Mouse (Mus musculus) ES-E14 (cell line): Measurements from ENCODE around the gene Vegfd. TPM values are rescaled to one million over a fixed set of nuclear protein-coding genes. Genes with fewer than 3 reads are reported as not detected.
A peak's percentile ranks its signal among the peaks of the same experiment; 100 is the strongest.

Source experiments
- DNase-seq: peaks from one replicate; pipeline ENCODE4 v3.0.0-alpha.2; 2013; ENCODE audit warnings: low read depth, low spot score
- H3K27ac ChIP-seq: 2 replicates; pipeline ENCODE4 v1.5.1; 2012; ENCODE audit warnings: low read depth, mild to moderate bottlenecking, low read length, moderate library complexity, mixed read lengths; ENCODE audit not compliant: poor library complexity, insufficient read depth, severe bottlenecking
- H3K36me3 ChIP-seq: 2 replicates; pipeline ENCODE4 v1.6.1; 2012; ENCODE audit warnings: mild to moderate bottlenecking, low read length, moderate library complexity, mixed read lengths; ENCODE audit not compliant: control insufficient read depth, poor library complexity, insufficient read depth, severe bottlenecking
- H3K4me1 ChIP-seq, 2 experiments: fragments of 150-350 bp in 1 of 2; sonication (generic) in 1 of 2; 2 replicates each; pipeline ENCODE4 v1.6.1; 2012; ENCODE audit warnings: low read length in 2 of 2, mild to moderate bottlenecking in 1 of 2, mixed read lengths in 1 of 2; ENCODE audit not compliant: control insufficient read depth in 2 of 2, insufficient read depth in 2 of 2, poor library complexity in 1 of 2
- H3K4me3 ChIP-seq, 2 experiments: fragments of 150-350 bp in 1 of 2; sonication (generic) in 1 of 2; 2 replicates each; pipeline ENCODE4 v1.5.1; 2012; ENCODE audit warnings: low read length in 2 of 2, low read depth in 1 of 2, mild to moderate bottlenecking in 1 of 2, mixed read lengths in 1 of 2; ENCODE audit not compliant: insufficient read depth in 1 of 2, poor library complexity in 1 of 2, severe bottlenecking in 1 of 2
- H3K9ac ChIP-seq: 2 replicates; pipeline ENCODE4 v1.6.1; 2012; ENCODE audit warnings: low read depth, mild to moderate bottlenecking, low read length, mixed read lengths; ENCODE audit not compliant: poor library complexity, insufficient read depth, severe bottlenecking
- H3K9me3 ChIP-seq: fragments of 150-350 bp; sonication (generic); 2 replicates; pipeline ENCODE4 v1.6.1; 2012; ENCODE audit warnings: low read depth, mild to moderate bottlenecking, low read length; ENCODE audit not compliant: control insufficient read depth, insufficient read depth
- CHD2 ChIP-seq: IDR thresholded peaks from 2 replicates; pipeline ENCODE4 v1.6.1; 2014; ENCODE audit warnings: mild to moderate bottlenecking, low read depth, low read length, inconsistent platforms
- HCFC1 ChIP-seq: IDR thresholded peaks from 2 replicates; pipeline ENCODE4 v1.6.1; 2012; ENCODE audit warnings: low read length, inconsistent platforms, borderline replicate concordance; ENCODE audit not compliant: insufficient read depth
- MAFK ChIP-seq: IDR thresholded peaks from 2 replicates; pipeline ENCODE4 v1.6.1; 2014; ENCODE audit warnings: mild to moderate bottlenecking, low read depth, low read length, inconsistent platforms; ENCODE audit not compliant: insufficient read depth
- ZC3H11A ChIP-seq: IDR thresholded peaks from 2 replicates; pipeline ENCODE4 v1.6.1; 2012; ENCODE audit warnings: low read depth, mild to moderate bottlenecking, inconsistent platforms, low read length, borderline replicate concordance
- ZNF384 ChIP-seq: IDR thresholded peaks from 2 replicates; pipeline ENCODE4 v1.6.1; 2012; ENCODE audit warnings: low read depth, low read length, inconsistent platforms
- in situ Hi-C, 2 experiments: fragments of 600-800 bp; cut with MboI; formaldehyde crosslinking; loops; one replicate each; pipeline ENCODE4 v1.15.1; 2025; ENCODE audit warnings: low sequenced_read_pairs in 2 of 2, inconsistent platforms in 1 of 2; ENCODE audit not compliant: unreplicated experiment in 2 of 2
- total RNA-seq: library from RNA; depleted of rRNA; stranded (reverse); fragments of 300-350 nt; gene quantifications from 2 replicates; pipeline ENCODE4 v1.2.3, GENCODE M21; 2012

Gene Vegfd
- total RNA-seq, 1 experiment = 0.76 TPM

- no peaks in the 10 kb centered on the region for H3K36me3 ChIP-seq
- H3K4me1 ChIP-seq = no peaks in the 10 kb centered on the region
- in situ Hi-C loops = no loop called here
- H3K9me3 ChIP-seq = no peaks in the 10 kb centered on the region
- DNase-seq = no peak
- no peak overlapping the region for H3K9ac ChIP-seq
- no peak overlapping the region for H3K4me3 ChIP-seq
- H3K27ac ChIP-seq = no peak overlapping the region
- no peak for TF ChIP-seq ZNF384
- no peak for TF ChIP-seq MAFK
- TF ChIP-seq HCFC1 = no peak
- no peak for TF ChIP-seq CHD2
- TF ChIP-seq ZC3H11A = no peak
Observed at GRCm38 (mm10) chrX:164374586-164374985, 1.4 kb downstream of the Vegfd start.

- in situ Hi-C loops = loop anchor here in 1 of 2 experiments (25.0 kb wide), 1 partner anchor 192 kb away; no protein-coding TSS in a partner anchor
- no peaks in the 10 kb centered on the region for H3K9me3 ChIP-seq
- TF ChIP-seq ZC3H11A (no peak), ZNF384 (no peak), MAFK (no peak), HCFC1 (no peak), CHD2 (no peak)
- H3K9ac ChIP-seq = no peak overlapping the region
- no peak for DNase-seq
- peaks cover 0 to 6% of the 10 kb centered on the region in 2 experiments; a peak in 2 of 4 replicates for H3K4me1 ChIP-seq
- no peak overlapping the region for H3K27ac ChIP-seq
- no peaks in the 10 kb centered on the region for H3K36me3 ChIP-seq
- no peak overlapping the region for H3K4me3 ChIP-seq
Observed at GRCm38 (mm10) chrX:164379721-164380120, 6.5 kb downstream of the Vegfd start.

- Histone ChIP-seq H3K9ac (peak overlapping the region; percentile 25; the same call in 1 of the 2 replicates), H3K27ac (peak overlapping the region; percentile 83), H3K36me3 (no peaks in the 10 kb centered on the region), H3K9me3 (no peaks in the 10 kb centered on the region), H3K4me1 (peaks cover 0 to 6% of the 10 kb centered on the region in 2 experiments; a peak in 2 of 4 replicates), H3K4me3 (peak overlapping the region; percentile 54 to 76)
- in situ Hi-C loops = loop anchor here in 1 of 2 experiments (25.0 kb wide), 1 partner anchor 195 kb away; no protein-coding TSS in a partner anchor
- DNase-seq = peak; percentile 86
- no peak for TF ChIP-seq HCFC1
- no peak for TF ChIP-seq ZC3H11A
- no peak for TF ChIP-seq ZNF384
- no peak for TF ChIP-seq MAFK
- no peak for TF ChIP-seq CHD2
Observed at GRCm38 (mm10) chrX:164381618-164382408, 8.6 kb downstream of the Vegfd start.

DNA sequence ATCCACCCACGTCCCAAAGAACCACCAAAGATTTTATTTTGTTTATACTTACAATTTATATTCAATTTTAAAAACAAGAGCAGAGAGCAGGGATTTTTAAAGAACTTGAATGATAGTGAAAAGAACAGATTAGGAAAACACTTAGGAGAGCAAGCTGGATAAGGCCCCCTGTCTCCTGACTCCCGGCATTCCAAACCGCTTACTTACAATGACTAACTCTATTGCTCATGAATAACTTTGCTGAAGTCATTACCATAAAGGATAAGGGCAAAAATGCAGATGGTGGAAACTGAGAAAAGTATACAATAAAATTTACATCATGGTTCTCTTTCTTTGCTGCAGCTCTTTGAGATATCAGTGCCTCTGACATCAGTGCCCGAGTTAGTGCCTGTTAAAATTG is 20.9 kb downstream of the Vegfd start:
- Histone ChIP-seq H3K27ac (no peak overlapping the region), H3K4me1 (no peaks in the 10 kb centered on the region), H3K9ac (no peak overlapping the region), H3K9me3 (no peaks in the 10 kb centered on the region), H3K4me3 (no peak overlapping the region), H3K36me3 (no peaks in the 10 kb centered on the region)
- TF ChIP-seq HCFC1 (no peak), MAFK (no peak), CHD2 (no peak), ZNF384 (no peak), ZC3H11A (no peak)
- DNase-seq = no peak
- in situ Hi-C loops = loop anchor here in 1 of 2 experiments (25.0 kb wide), 1 partner anchor 207 kb away; no protein-coding TSS in a partner anchor
